Mouse (Mus musculus): ENCODE measurements at regions not wholly inside any gene's neighbourhood (a gene's known extent, or its start where the extent isn't known, plus 50 kb on each side); places are given as distances from the start of the nearest gene placed in this dataset.

DNA sequence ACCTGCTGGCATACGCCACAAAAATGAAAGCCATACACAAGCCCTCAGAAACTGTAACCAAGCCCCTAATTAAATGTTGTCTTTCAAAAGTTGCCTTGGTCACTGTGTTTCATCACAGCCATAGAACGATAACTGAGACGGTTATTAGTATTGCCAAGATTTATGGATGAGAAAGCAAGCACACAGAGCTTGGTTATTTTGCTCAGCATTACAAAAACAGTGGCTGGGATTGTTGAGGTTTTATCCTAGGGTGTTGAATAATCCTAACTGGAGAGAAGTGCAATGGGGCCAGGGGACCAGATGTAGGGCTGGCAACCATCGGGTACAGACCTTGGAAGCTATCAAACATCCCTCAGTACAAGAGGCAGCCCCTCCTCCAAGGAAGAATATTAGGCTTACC lies 106.4 kb upstream of the Rcn1 start:
- no peak overlapping the region for H3ac ChIP-seq (ENCODE audit: control insufficient read depth, insufficient read length, low read depth)

DNA sequence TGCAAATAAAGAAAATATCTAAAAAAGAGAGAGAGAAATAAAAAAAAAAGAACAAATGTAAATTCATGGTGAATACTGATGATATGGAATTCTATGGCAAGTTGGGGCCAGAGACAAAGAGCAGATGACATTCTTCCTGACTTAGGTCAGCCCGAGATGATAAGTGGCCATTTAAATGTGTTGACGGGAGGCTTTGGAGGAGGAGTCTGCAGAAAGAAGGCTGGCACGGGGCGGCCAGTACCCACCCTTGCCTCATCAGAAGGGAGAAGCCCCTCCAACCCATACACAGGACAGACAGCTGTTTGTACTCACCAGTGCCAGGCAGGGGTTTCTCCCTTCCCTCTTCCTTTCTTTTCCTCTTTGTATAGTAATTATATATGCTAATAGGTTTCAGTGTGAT lies 108.0 kb upstream of the Rcn1 start:
- TF ChIP-seq MAX (IDR thresholded peaks at IDR 0.05) = no peak
- TF ChIP-seq FOSL1 (IDR thresholded peaks at IDR 0.05; ENCODE audit: insufficient read depth, low read length, poor library complexity, severe bottlenecking) = no peak
- no peak for TF ChIP-seq CEBPB (IDR thresholded peaks at IDR 0.05; ENCODE audit: low read depth)
- Histone ChIP-seq H3ac (ENCODE audit: control insufficient read depth, insufficient read length, low read depth) (no peak overlapping the region), H3K79me2 (ENCODE audit: control insufficient read depth, insufficient read depth) (no peaks in the 10 kb centered on the region), H3K36me3 (ENCODE audit: control insufficient read depth, insufficient read depth) (no peaks in the 10 kb centered on the region), H3K4me3 (ENCODE audit: insufficient read depth, poor library complexity, severe bottlenecking) (no peak overlapping the region), H3K27me3 (ENCODE audit: control insufficient read depth, insufficient read depth, insufficient read length) (no peaks in the 10 kb centered on the region), H3K79me3 (ENCODE audit: low read depth) (no peaks in the 10 kb centered on the region)

More for the DNA sequence above, 106.4 kb upstream of the Rcn1 start:
- no peaks in the 10 kb centered on the region for H3K27me3 ChIP-seq (ENCODE audit: control insufficient read depth, insufficient read depth, insufficient read length)
- no peak overlapping the region for H3K4me3 ChIP-seq (ENCODE audit: insufficient read depth, poor library complexity, severe bottlenecking)
- no peaks in the 10 kb centered on the region for H3K36me3 ChIP-seq (ENCODE audit: control insufficient read depth, insufficient read depth)
- no peaks in the 10 kb centered on the region for H3K79me2 ChIP-seq (ENCODE audit: control insufficient read depth, insufficient read depth)
- TF ChIP-seq CTCF (IDR thresholded peaks at IDR 0.05; ENCODE audit: control insufficient read depth, insufficient read depth, insufficient read length) (no peak), USF1 (IDR thresholded peaks at IDR 0.05; ENCODE audit: low read depth) (no peak), FOSL1 (IDR thresholded peaks at IDR 0.05; ENCODE audit: insufficient read depth, low read length, poor library complexity, severe bottlenecking) (no peak), MYOG (IDR thresholded peaks at IDR 0.05; ENCODE audit: control insufficient read depth, extremely low read depth, insufficient read length) (no peak), MYOD1 (IDR thresholded peaks at IDR 0.05; ENCODE audit: control insufficient read depth, insufficient read length, low read depth) (no peak), MAX (IDR thresholded peaks at IDR 0.05) (no peak), CEBPB (IDR thresholded peaks at IDR 0.05; ENCODE audit: low read depth) (no peak)
- H3K79me3 ChIP-seq (ENCODE audit: low read depth) = no peaks in the 10 kb centered on the region

DNA sequence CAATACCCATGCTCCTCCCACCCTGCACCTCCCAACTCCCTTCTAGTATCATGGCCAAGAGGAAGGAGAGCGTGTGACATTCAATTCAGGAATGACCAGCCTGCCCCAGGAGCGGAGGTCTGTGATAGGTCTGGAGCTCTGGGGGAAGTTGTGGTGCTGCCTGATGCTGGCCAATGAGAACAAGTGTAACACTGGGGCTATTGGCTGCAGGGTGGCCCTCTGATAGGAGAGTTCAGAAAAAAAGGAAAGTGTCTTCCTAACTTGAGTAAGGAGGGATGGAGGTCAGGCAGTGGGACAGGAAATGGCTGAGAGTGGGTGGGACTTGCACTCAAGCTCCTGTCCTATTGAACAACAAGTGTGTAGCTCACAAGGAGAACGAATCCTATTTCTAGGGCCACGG lies 111.7 kb upstream of the Rcn1 start:
- no peaks in the 10 kb centered on the region for H3K36me3 ChIP-seq (ENCODE audit: control insufficient read depth, insufficient read depth)
- TF ChIP-seq CEBPB (IDR thresholded peaks at IDR 0.05; ENCODE audit: low read depth) (no peak), USF1 (IDR thresholded peaks at IDR 0.05; ENCODE audit: low read depth) (no peak), CTCF (IDR thresholded peaks at IDR 0.05; ENCODE audit: control insufficient read depth, insufficient read depth, insufficient read length) (no peak), MAX (IDR thresholded peaks at IDR 0.05) (no peak), FOSL1 (IDR thresholded peaks at IDR 0.05; ENCODE audit: insufficient read depth, low read length, poor library complexity, severe bottlenecking) (no peak), MYOG (IDR thresholded peaks at IDR 0.05; ENCODE audit: control insufficient read depth, extremely low read depth, insufficient read length) (no peak), MYOD1 (IDR thresholded peaks at IDR 0.05; ENCODE audit: control insufficient read depth, insufficient read length, low read depth) (no peak)
- no peak overlapping the region for H3K4me3 ChIP-seq (ENCODE audit: insufficient read depth, poor library complexity, severe bottlenecking)
- no peaks in the 10 kb centered on the region for H3K79me2 ChIP-seq (ENCODE audit: control insufficient read depth, insufficient read depth)
- no peak overlapping the region for H3ac ChIP-seq (ENCODE audit: control insufficient read depth, insufficient read length, low read depth)
- H3K79me3 ChIP-seq (ENCODE audit: low read depth) = no peaks in the 10 kb centered on the region
- H3K27me3 ChIP-seq (ENCODE audit: control insufficient read depth, insufficient read depth, insufficient read length) = no peaks in the 10 kb centered on the region

DNA sequence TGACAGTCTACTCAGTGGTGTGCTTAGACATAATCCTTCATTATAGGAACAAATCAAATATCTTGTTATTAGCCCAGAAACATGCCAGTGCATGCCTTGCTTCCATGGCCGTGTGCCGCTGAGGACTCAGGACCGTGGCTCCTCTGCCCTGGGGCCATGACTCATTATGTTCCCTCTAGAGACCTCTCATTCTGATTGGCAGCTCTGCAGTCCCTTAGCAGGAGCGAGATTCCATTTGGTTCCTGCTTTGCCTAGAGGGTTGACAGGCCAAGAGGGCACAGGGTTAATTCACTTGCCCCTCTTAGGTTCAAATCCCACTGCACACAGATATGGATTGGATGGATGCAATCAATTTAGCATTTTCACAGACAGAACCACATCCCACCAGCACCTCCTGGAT lies 112.6 kb upstream of the Rcn1 start:
- Histone ChIP-seq H3K79me2 (ENCODE audit: control insufficient read depth, insufficient read depth) (no peaks in the 10 kb centered on the region), H3K36me3 (ENCODE audit: control insufficient read depth, insufficient read depth) (no peaks in the 10 kb centered on the region), H3K79me3 (ENCODE audit: low read depth) (no peaks in the 10 kb centered on the region), H3K4me3 (ENCODE audit: insufficient read depth, poor library complexity, severe bottlenecking) (no peak overlapping the region), H3ac (ENCODE audit: control insufficient read depth, insufficient read length, low read depth) (no peak overlapping the region), H3K27me3 (ENCODE audit: control insufficient read depth, insufficient read depth, insufficient read length) (no peaks in the 10 kb centered on the region)
- TF ChIP-seq USF1 (IDR thresholded peaks at IDR 0.05; ENCODE audit: low read depth) (no peak), CEBPB (IDR thresholded peaks at IDR 0.05; ENCODE audit: low read depth) (no peak), CTCF (IDR thresholded peaks at IDR 0.05; ENCODE audit: control insufficient read depth, insufficient read depth, insufficient read length) (no peak)

DNA sequence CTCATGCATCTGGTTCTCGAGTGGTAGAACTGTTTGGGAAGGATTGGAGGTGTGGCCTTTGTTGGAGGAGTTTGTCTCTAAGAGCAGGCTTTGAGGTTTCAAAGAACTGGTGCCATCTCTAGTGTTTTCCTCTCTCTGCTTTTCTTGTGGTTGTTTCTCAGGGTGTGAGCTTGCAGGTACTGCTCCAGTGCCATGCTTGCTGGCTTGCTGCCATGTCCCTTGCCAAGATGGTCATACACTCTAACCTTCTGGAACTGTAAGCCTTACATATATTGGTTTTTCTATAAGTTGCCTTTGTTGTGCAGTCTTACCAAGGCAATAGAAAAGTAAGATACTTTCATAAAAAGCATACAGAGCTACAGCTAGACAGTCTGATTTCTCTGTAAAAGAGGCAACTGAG lies 115.1 kb upstream of the Rcn1 start:
- Histone ChIP-seq H3K79me2 (ENCODE audit: control insufficient read depth, insufficient read depth) (no peaks in the 10 kb centered on the region), H3K36me3 (ENCODE audit: control insufficient read depth, insufficient read depth) (no peaks in the 10 kb centered on the region), H3K79me3 (ENCODE audit: low read depth) (no peaks in the 10 kb centered on the region), H3K4me3 (ENCODE audit: insufficient read depth, poor library complexity, severe bottlenecking) (no peak overlapping the region), H3K27me3 (ENCODE audit: control insufficient read depth, insufficient read depth, insufficient read length) (no peaks in the 10 kb centered on the region), H3ac (ENCODE audit: control insufficient read depth, insufficient read length, low read depth) (no peak overlapping the region)
- TF ChIP-seq MAX (IDR thresholded peaks at IDR 0.05) (no peak), USF1 (IDR thresholded peaks at IDR 0.05; ENCODE audit: low read depth) (no peak), CEBPB (IDR thresholded peaks at IDR 0.05; ENCODE audit: low read depth) (no peak)

DNA sequence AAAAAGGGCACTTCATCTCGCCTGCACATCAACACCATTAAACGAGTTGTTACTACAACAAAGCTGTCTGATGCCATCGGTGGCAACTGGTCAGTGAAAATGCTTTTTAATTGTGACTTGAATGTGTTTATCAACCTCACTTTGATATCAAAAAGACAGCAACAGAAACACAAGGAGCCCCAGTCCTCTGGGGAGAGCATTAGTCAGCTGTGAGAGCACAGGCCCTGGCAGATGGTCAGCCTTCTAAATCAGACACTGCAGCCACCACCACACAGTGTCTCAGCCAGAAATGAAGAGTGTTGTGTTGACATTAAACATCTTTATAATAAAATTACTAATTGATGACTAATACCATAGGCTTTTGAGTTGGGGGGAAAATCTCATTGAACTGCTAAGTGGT lies 115.8 kb upstream of the Rcn1 start:
- H3K36me3 ChIP-seq (ENCODE audit: control insufficient read depth, insufficient read depth) = no peaks in the 10 kb centered on the region
- H3K79me2 ChIP-seq (ENCODE audit: control insufficient read depth, insufficient read depth) = no peaks in the 10 kb centered on the region
- no peaks in the 10 kb centered on the region for H3K27me3 ChIP-seq (ENCODE audit: control insufficient read depth, insufficient read depth, insufficient read length)
- H3K4me3 ChIP-seq (ENCODE audit: insufficient read depth, poor library complexity, severe bottlenecking) = no peak overlapping the region
- no peaks in the 10 kb centered on the region for H3K79me3 ChIP-seq (ENCODE audit: low read depth)
- no peak overlapping the region for H3ac ChIP-seq (ENCODE audit: control insufficient read depth, insufficient read length, low read depth)
- TF ChIP-seq MYOG (IDR thresholded peaks at IDR 0.05; ENCODE audit: control insufficient read depth, extremely low read depth, insufficient read length) (no peak), MYOD1 (IDR thresholded peaks at IDR 0.05; ENCODE audit: control insufficient read depth, insufficient read length, low read depth) (no peak), CTCF (IDR thresholded peaks at IDR 0.05; ENCODE audit: control insufficient read depth, insufficient read depth, insufficient read length) (no peak), FOSL1 (IDR thresholded peaks at IDR 0.05; ENCODE audit: insufficient read depth, low read length, poor library complexity, severe bottlenecking) (no peak), MAX (IDR thresholded peaks at IDR 0.05) (no peak), USF1 (IDR thresholded peaks at IDR 0.05; ENCODE audit: low read depth) (no peak), CEBPB (IDR thresholded peaks at IDR 0.05; ENCODE audit: low read depth) (no peak)
